Mouse (Mus musculus): ENCODE data around the gene Pik3cg.

DNA sequence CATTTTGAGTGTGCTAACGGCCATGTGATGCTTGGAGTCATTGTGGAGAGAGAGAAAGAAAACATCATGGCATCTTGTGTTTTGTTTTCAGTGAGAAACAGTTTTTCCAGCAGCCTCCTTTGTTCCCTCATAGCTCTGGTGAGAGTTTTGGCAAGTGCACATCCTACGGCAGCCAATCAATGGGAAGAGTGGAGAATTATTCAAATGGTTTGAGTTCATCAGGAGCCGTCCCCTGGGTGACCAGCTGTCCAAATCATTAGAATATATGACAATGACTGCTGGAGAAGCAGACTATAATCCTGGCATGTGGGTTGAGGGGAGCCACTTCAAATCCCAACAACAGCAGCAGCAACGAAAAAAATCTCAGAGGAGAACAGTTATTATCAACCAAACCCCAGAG is 2.8 kb upstream of the Pik3cg start:
- TF ChIP-seq CTCF (IDR thresholded peaks at IDR 0.05; ENCODE audit: low read depth) (no peak), EP300 (IDR thresholded peaks at IDR 0.05; ENCODE audit: low read depth) (no peak)
